Mouse (Mus musculus) hindbrain, embryonic 16.5 days (tissue): ENCODE data around the gene 1520401A03Rik. TPM values are rescaled to one million over a fixed set of nuclear protein-coding genes. Genes with fewer than 3 reads are reported as not detected.

ENCODE experiments used
- polyA plus RNA-seq: library from polyadenylated mRNA; unstranded; fragments of >200 nt; fragmentation: Nextera tagmentation; extraction: Ambion mirVana; gene quantifications from 2 replicates; pipeline ENCODE4 v1.2.1, GENCODE M21; 2015

The 1520401A03Rik gene
- polyA plus RNA-seq, 1 experiment from 2014 or later: 0.13 TPM

Other genes with a start within 250 kb of the 1520401A03Rik start
- not detected in 2 replicates for gene Vmn2r117, start 243.1 kb downstream of the 1520401A03Rik start, polyA plus RNA-seq
- 17.0 and 18.0 TPM in 2 replicates for gene Zfp213, start 158.5 kb downstream of the 1520401A03Rik start, polyA plus RNA-seq
- 26.4 and 29.1 TPM in 2 replicates for gene Zfp13, start 123.3 kb downstream of the 1520401A03Rik start, polyA plus RNA-seq
- 0.20 and 0.25 TPM in 2 replicates for gene Zscan10, start 121.9 kb downstream of the 1520401A03Rik start, polyA plus RNA-seq
- 1.2 and 1.5 TPM in 2 replicates for gene Mmp25, start 77.5 kb downstream of the 1520401A03Rik start, polyA plus RNA-seq
- gene Bicdl2, start 62.3 kb downstream of the 1520401A03Rik start, polyA plus RNA-seq: 0.19 TPM in 1 of 2 replicates, not detected in the other
- gene Hcfc1r1, start 49.2 kb downstream of the 1520401A03Rik start, polyA plus RNA-seq: 150 and 153 TPM in 2 replicates
- gene Thoc6, start 48.9 kb downstream of the 1520401A03Rik start, polyA plus RNA-seq: 41.3 and 42.1 TPM in 2 replicates
- 5.8 and 6.1 TPM in 2 replicates for gene Tnfrsf12a, start 45.3 kb downstream of the 1520401A03Rik start, polyA plus RNA-seq
- gene Cldn6, start 43.5 kb downstream of the 1520401A03Rik start, polyA plus RNA-seq: 0.34 and 0.54 TPM in 2 replicates
- 1.6 and 2.0 TPM in 2 replicates for gene Cldn9, start 38.8 kb downstream of the 1520401A03Rik start, polyA plus RNA-seq
- gene Pkmyt1, start 3.6 kb upstream of the 1520401A03Rik start, polyA plus RNA-seq: 20.8 and 21.1 TPM in 2 replicates
- 81.4 and 84.1 TPM in 2 replicates for gene Paqr4, start 18.1 kb upstream of the 1520401A03Rik start, polyA plus RNA-seq
- gene Kremen2, start 23.1 kb upstream of the 1520401A03Rik start, polyA plus RNA-seq: 1.4 and 1.8 TPM in 2 replicates
- gene Flywch1, start 48.8 kb upstream of the 1520401A03Rik start, polyA plus RNA-seq: 202 and 203 TPM in 2 replicates
- gene Flywch2, start 63.3 kb upstream of the 1520401A03Rik start, polyA plus RNA-seq: 73.9 and 86.2 TPM in 2 replicates
- gene Srrm2, start 67.7 kb upstream of the 1520401A03Rik start, polyA plus RNA-seq: 410 and 420 TPM in 2 replicates
- gene Elob, start 106.4 kb upstream of the 1520401A03Rik start, polyA plus RNA-seq: 1,167 and 1,245 TPM in 2 replicates
- gene Prss33, start 113.3 kb upstream of the 1520401A03Rik start, polyA plus RNA-seq: 0.17 TPM in 1 of 2 replicates, not detected in the other
- gene Prss32, start 121.1 kb upstream of the 1520401A03Rik start, polyA plus RNA-seq: 0.14 TPM in 1 of 2 replicates, not detected in the other
- gene Prss41, start 121.4 kb upstream of the 1520401A03Rik start, polyA plus RNA-seq: 1.2 and 2.0 TPM in 2 replicates
- gene Prss21, start 145.3 kb upstream of the 1520401A03Rik start, polyA plus RNA-seq: not detected in 2 replicates
- gene Dcpp1, start 158.1 kb upstream of the 1520401A03Rik start, polyA plus RNA-seq: not detected in 2 replicates
- gene Dcpp2, start 158.1 kb upstream of the 1520401A03Rik start, polyA plus RNA-seq: not detected in 2 replicates
- gene Dcpp3, start 194.7 kb upstream of the 1520401A03Rik start, polyA plus RNA-seq: 0.24 TPM in 1 of 2 replicates, not detected in the other
- not detected in 2 replicates for gene Sbp, start 218.9 kb upstream of the 1520401A03Rik start, polyA plus RNA-seq
- not detected in 2 replicates for gene Sbpl, start 232.5 kb upstream of the 1520401A03Rik start, polyA plus RNA-seq